Mouse (Mus musculus) heart, postnatal 0 days (tissue): ENCODE results near the gene Dennd4a.

Experiments used
- CTCF ChIP-seq: IDR thresholded peaks from 2 replicates; pipeline ENCODE4 v1.5.1; 2016; ENCODE audit warnings: antibody characterized with exemption, control low read depth, low read depth
- EP300 ChIP-seq: IDR thresholded peaks from 2 replicates; pipeline ENCODE4 v1.6.1; 2016; ENCODE audit warnings: antibody characterized with exemption, low read depth

DNA sequence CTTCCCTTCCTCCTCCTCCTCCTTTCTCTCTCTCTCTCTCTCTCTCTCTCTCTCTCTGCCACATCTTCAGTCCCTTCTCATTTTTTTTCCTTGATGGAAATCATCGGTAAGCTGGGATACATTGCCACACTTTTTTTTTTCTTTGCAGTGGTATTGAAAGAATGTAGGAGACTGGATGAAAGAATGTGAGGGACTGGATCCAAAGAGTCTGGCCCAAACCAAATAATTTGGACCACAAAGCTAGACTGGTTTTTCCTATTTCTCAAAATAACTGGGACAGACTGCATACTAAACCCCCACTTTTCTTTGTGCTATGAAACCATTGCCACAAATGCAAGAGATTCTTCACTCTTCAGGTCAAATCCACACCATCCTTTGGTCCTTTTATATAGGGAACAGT is 19.5 kb upstream of the Dennd4a start:
- TF ChIP-seq CTCF: no peak
- no peak for TF ChIP-seq EP300
